Mouse (Mus musculus): ENCODE measurements at regions not wholly inside any gene's neighbourhood (a gene's known extent, or its start where the extent isn't known, plus 50 kb on each side); places are given as distances from the start of the nearest gene placed in this dataset.

GRCm38 (mm10) chr1:78015999-78016398 lies 180.9 kb downstream of the Pax3 start:
- TF ChIP-seq CTCF (IDR thresholded peaks at IDR 0.05) (no peak), EP300 (IDR thresholded peaks at IDR 0.05) (no peak)

All from lung, postnatal 0 days (tissue).